In the genomic region with DNA sequence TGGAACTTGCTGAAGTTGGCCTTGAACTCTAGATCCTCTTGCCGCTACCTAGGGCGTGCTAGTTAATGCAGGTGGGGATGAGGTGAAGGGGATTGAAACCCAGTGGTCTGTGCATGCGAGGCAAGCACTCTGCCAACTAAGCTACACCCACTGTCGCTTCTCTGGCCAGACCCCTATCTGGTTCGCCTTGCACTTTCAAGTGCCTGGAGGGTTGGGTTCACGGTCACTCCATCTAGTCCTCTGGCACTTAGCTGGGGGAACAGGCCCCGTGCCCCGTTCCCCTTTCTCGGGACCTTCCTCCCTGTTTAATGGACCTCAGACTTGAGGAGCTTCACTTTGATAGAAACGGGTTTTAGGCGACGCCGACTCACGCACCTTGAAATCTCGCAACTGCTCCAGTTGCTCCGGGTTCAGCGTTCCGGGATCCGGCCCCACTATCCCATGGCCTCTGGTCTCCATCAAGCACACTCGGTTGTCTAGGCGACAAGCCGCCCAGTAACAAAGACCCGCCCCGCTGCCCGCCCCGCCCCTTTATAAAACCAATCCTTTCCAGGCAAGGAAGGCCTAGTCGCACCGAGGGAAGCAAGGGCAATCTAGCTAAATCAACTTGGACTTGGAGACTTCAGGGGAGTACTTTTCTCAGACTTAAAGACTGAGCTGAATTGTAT, we compare ENCODE assay signal across 9 mouse cellular contexts. TPM values are rescaled to one million over a fixed set of nuclear protein-coding genes. Genes with fewer than 3 reads are reported as not detected.
A peak's percentile ranks its signal among the peaks of the same experiment; 100 is the strongest.
DNase-seq lines count a peak whose midpoint lies in the region; ATAC-seq and TF ChIP-seq lines count a peak whose summit lies in the region.
"Had no signal": no experiment of that assay in that cellular context is flagged by ENCODE, and none has a peak within 500 bp of the region (broad histone marks: within the 10 kb centered on the region; RNA-seq: fewer than 3 reads in every experiment).

No protein-coding gene starts in this region.

- H3K4me1 ChIP-seq in forebrain, embryonic 13.5 days, result peaks cover 39% of the 10 kb centered on the region
- H3K4me1 ChIP-seq in hindbrain, embryonic 13.5 days (replicated peaks), result peaks cover 32% of the 10 kb centered on the region
- no peaks in the 10 kb centered on the region for H3K4me1 ChIP-seq in liver, adult 2 months (ENCODE audit: control insufficient read depth, insufficient read depth, low read length)
- peaks cover 8% of the 10 kb centered on the region; the same call in 1 of the 2 replicates for H3K4me1 ChIP-seq in neural tube, embryonic 11.5 days (ENCODE audit: control insufficient read depth, insufficient read depth, low read length)

- no peaks in the 10 kb centered on the region for H3K9me3 ChIP-seq in forebrain, embryonic 13.5 days (replicated peaks)
- H3K9me3 ChIP-seq in hindbrain, embryonic 13.5 days, result no peaks in the 10 kb centered on the region
- H3K9me3 ChIP-seq in neural tube, embryonic 11.5 days (ENCODE audit: control insufficient read depth, low read length), result no peaks in the 10 kb centered on the region

- peaks cover 4% of the 10 kb centered on the region; the same call in 1 of the 2 replicates for H3K27me3 ChIP-seq in forebrain, embryonic 13.5 days
- no peaks in the 10 kb centered on the region for H3K27me3 ChIP-seq in hindbrain, embryonic 13.5 days
- H3K27me3 ChIP-seq in liver, adult 2 months (ENCODE audit: control insufficient read depth, insufficient read depth, low read length), result no peaks in the 10 kb centered on the region
- H3K27me3 ChIP-seq in neural tube, embryonic 11.5 days (ENCODE audit: control insufficient read depth, insufficient read depth, low read length), result no peaks in the 10 kb centered on the region

- DNase-seq in left cerebral cortex, postnatal 4 days, result peak; percentile 49
- no peak for DNase-seq in left cerebral cortex, adult 11 months (ENCODE audit: low spot score)
- DNase-seq in liver, adult 2 months (ENCODE audit: extremely low read depth, low read depth, low spot score), result peak; percentile 23
- DNase-seq in neural tube, embryonic 11.5 days (ENCODE audit: low spot score), result peak; percentile 74
- no peak for DNase-seq in left cerebral cortex, postnatal 14 days (ENCODE audit: low spot score in 2 of 2)
- no peak for DNase-seq in T-cell, adult 2 months (ENCODE audit: low spot score)

- no peak for TF ChIP-seq POLR2A in liver, adult 2 months (IDR thresholded peaks at IDR 0.05; ENCODE audit: extremely low read depth, insufficient read depth, low read length)

- ATAC-seq in forebrain, embryonic 13.5 days, result peak; percentile 71
- ATAC-seq in hindbrain, embryonic 13.5 days (ENCODE audit: low FRiP score), result peak; percentile 38; the same call in 1 of the 2 replicates
- peak; percentile 81 for ATAC-seq in neural tube, embryonic 11.5 days (ENCODE audit: insufficient read depth, low FRiP score, low TSS enrichment)

- intact Hi-C loops in left cerebral cortex, postnatal 4 days (cut with DNase I), result no loop called here
- intact Hi-C loops in left cerebral cortex, postnatal 14 days (cut with DNase I), result no loop called here

- H3K4me3 ChIP-seq in forebrain, embryonic 13.5 days, result peak overlapping the region; percentile 21
- peak overlapping the region; percentile 36 for H3K4me3 ChIP-seq in hindbrain, embryonic 13.5 days
- H3K4me3 ChIP-seq in liver, adult 2 months (ENCODE audit: insufficient read depth, low read depth, low read length), result no peak overlapping the region
- H3K4me3 ChIP-seq in neural tube, embryonic 11.5 days (ENCODE audit: low read depth, low read length), result 0 out of 2 replicates have a peak overlapping the region, but pooled peaks have one; percentile 3

- no peaks in the 10 kb centered on the region for H3K79me2 ChIP-seq in liver, adult 2 months (ENCODE audit: control insufficient read depth, insufficient read depth, low read length)

- H3K36me3 ChIP-seq in forebrain, embryonic 13.5 days (ENCODE audit: poor library complexity, severe bottlenecking), result no peaks in the 10 kb centered on the region
- H3K36me3 ChIP-seq in hindbrain, embryonic 13.5 days, result no peaks in the 10 kb centered on the region
- H3K36me3 ChIP-seq in liver, adult 2 months (ENCODE audit: control insufficient read depth, insufficient read depth, low read length), result no peaks in the 10 kb centered on the region
- no peaks in the 10 kb centered on the region for H3K36me3 ChIP-seq in neural tube, embryonic 11.5 days (ENCODE audit: control insufficient read depth, insufficient read depth, low read length)

- TF ChIP-seq CTCF in liver, adult 2 months (IDR thresholded peaks at IDR 0.05; ENCODE audit: low read depth, low read length), result no peak

- H3K27ac ChIP-seq in forebrain, embryonic 13.5 days, result 0 out of 2 replicates have a peak overlapping the region, but pooled peaks have one; percentile 17
- no peak overlapping the region for H3K27ac ChIP-seq in hindbrain, embryonic 13.5 days
- H3K27ac ChIP-seq in liver, adult 2 months (replicated peaks; ENCODE audit: insufficient read depth, low read depth, low read length), result no peak overlapping the region
- H3K27ac ChIP-seq in neural tube, embryonic 11.5 days (ENCODE audit: low read depth, low read length), result no peak overlapping the region

- 11% methylated on average over 28 of the region's 28 CpGs for WGBS in forebrain, embryonic 13.5 days
- WGBS in hindbrain, embryonic 13.5 days, result 13% methylated on average over 28 of the region's 28 CpGs
- WGBS in liver, adult 2 months, result 23% methylated on average over 28 of the region's 28 CpGs
- 8% methylated on average over 28 of the region's 28 CpGs for whole genome bisulfite sequencing in neural tube, embryonic 11.5 days

- peak overlapping the region; percentile 55 for H3K4me2 ChIP-seq in forebrain, embryonic 13.5 days
- H3K4me2 ChIP-seq in hindbrain, embryonic 13.5 days, result peak overlapping the region; percentile 57
- peak overlapping the region; percentile 39 for H3K4me2 ChIP-seq in neural tube, embryonic 11.5 days (ENCODE audit: low read depth)

- 0 out of 2 replicates have a peak overlapping the region, but pooled peaks have one; percentile 6 for H3K9ac ChIP-seq in forebrain, embryonic 13.5 days
- peak overlapping the region; percentile 51 for H3K9ac ChIP-seq in hindbrain, embryonic 13.5 days
- H3K9ac ChIP-seq in liver, adult 2 months (ENCODE audit: low read depth, low read length), result no peak overlapping the region
- 0 out of 2 replicates have a peak overlapping the region, but pooled peaks have one; percentile 15 for H3K9ac ChIP-seq in neural tube, embryonic 11.5 days (ENCODE audit: low read length)

RNA-seq across cellular contexts. Expression of a gene that starts 5.5 kb away (rescaled TPM):
- 100 to 1,000 TPM; 243 to 274 TPM for total RNA-seq in left cerebral cortex, postnatal 4 days (2021)
- 320 and 332 TPM in 2 replicates for polyA plus RNA-seq in forebrain, embryonic 13.5 days (2015; fragmentation: Nextera tagmentation; extraction: Ambion mirVana)
- 294 and 312 TPM in 2 replicates for polyA plus RNA-seq in hindbrain, embryonic 13.5 days (2015; fragmentation: Nextera tagmentation; extraction: Ambion mirVana)
- total RNA-seq in liver, adult 2 months (2014; rRNA removed), result not detected in 2 replicates
- polyA plus RNA-seq in liver, adult 2 months (2012; rRNA removed), result 0.05 TPM in 1 of 2 replicates, not detected in the other
- 143 and 154 TPM in 2 replicates for polyA plus RNA-seq in neural tube, embryonic 11.5 days (2014; fragmentation: Nextera tagmentation; extraction: Ambion mirVana)
- total RNA-seq in left cerebral cortex, postnatal 14 days (2021), result 100 to 1,000 TPM; 207 to 232 TPM

RNA-seq across cellular contexts. Expression of a gene that starts 7.6 kb away (rescaled TPM):
- total RNA-seq in left cerebral cortex, postnatal 4 days (2021), result 1 to 10 TPM; 6.4 to 7.1 TPM
- polyA plus RNA-seq in forebrain, embryonic 13.5 days (2015; fragmentation: Nextera tagmentation; extraction: Ambion mirVana), result 20.2 and 22.8 TPM in 2 replicates
- polyA plus RNA-seq in hindbrain, embryonic 13.5 days (2015; fragmentation: Nextera tagmentation; extraction: Ambion mirVana), result 25.0 and 27.1 TPM in 2 replicates
- not detected in 2 replicates for total RNA-seq in liver, adult 2 months (2014; rRNA removed)
- not detected in 2 replicates for polyA plus RNA-seq in liver, adult 2 months (2012; rRNA removed)
- polyA plus RNA-seq in neural tube, embryonic 11.5 days (2014; fragmentation: Nextera tagmentation; extraction: Ambion mirVana), result 9.3 and 9.5 TPM in 2 replicates
- 1 to 10 TPM; 6.5 to 7.3 TPM for total RNA-seq in left cerebral cortex, postnatal 14 days (2021)
- total RNA-seq: MEL had no signal

RNA-seq across cellular contexts. Expression of a gene that starts 28.9 kb away (rescaled TPM):
- total RNA-seq in left cerebral cortex, postnatal 4 days (2021), result not detected
- polyA plus RNA-seq in forebrain, embryonic 13.5 days (2015; fragmentation: Nextera tagmentation; extraction: Ambion mirVana), result 1.2 and 1.4 TPM in 2 replicates
- polyA plus RNA-seq in hindbrain, embryonic 13.5 days (2015; fragmentation: Nextera tagmentation; extraction: Ambion mirVana), result 1.0 and 1.5 TPM in 2 replicates
- 0.37 TPM in 1 of 2 replicates, not detected in the other for total RNA-seq in liver, adult 2 months (2014; rRNA removed)
- polyA plus RNA-seq in liver, adult 2 months (2012; rRNA removed), result 0.15 and 0.43 TPM in 2 replicates
- 0.23 and 0.41 TPM in 2 replicates for polyA plus RNA-seq in neural tube, embryonic 11.5 days (2014; fragmentation: Nextera tagmentation; extraction: Ambion mirVana)
- total RNA-seq in left cerebral cortex, postnatal 14 days (2021), result not detected

RNA-seq across cellular contexts. Expression of a gene that starts 29.5 kb away (rescaled TPM):
- total RNA-seq in left cerebral cortex, postnatal 4 days (2021), result 10 to 100 TPM; 39.2 to 39.9 TPM
- polyA plus RNA-seq in forebrain, embryonic 13.5 days (2015; fragmentation: Nextera tagmentation; extraction: Ambion mirVana), result 62.8 and 62.9 TPM in 2 replicates
- polyA plus RNA-seq in hindbrain, embryonic 13.5 days (2015; fragmentation: Nextera tagmentation; extraction: Ambion mirVana), result 58.8 and 62.2 TPM in 2 replicates
- 44.6 and 45.9 TPM in 2 replicates for total RNA-seq in liver, adult 2 months (2014; rRNA removed)
- polyA plus RNA-seq in liver, adult 2 months (2012; rRNA removed), result 31.1 and 31.8 TPM in 2 replicates
- 64.7 and 68.3 TPM in 2 replicates for polyA plus RNA-seq in neural tube, embryonic 11.5 days (2014; fragmentation: Nextera tagmentation; extraction: Ambion mirVana)
- total RNA-seq in left cerebral cortex, postnatal 14 days (2021), result 10 to 100 TPM; 38.3 to 40.0 TPM

RNA-seq across cellular contexts. Expression of a gene that starts 59.5 kb away (rescaled TPM):
- 10 to 100 TPM; 46.8 to 51.0 TPM for total RNA-seq in left cerebral cortex, postnatal 4 days (2021)
- 66.4 and 69.5 TPM in 2 replicates for polyA plus RNA-seq in forebrain, embryonic 13.5 days (2015; fragmentation: Nextera tagmentation; extraction: Ambion mirVana)
- 58.8 and 59.7 TPM in 2 replicates for polyA plus RNA-seq in hindbrain, embryonic 13.5 days (2015; fragmentation: Nextera tagmentation; extraction: Ambion mirVana)
- total RNA-seq in liver, adult 2 months (2014; rRNA removed), result 1.5 and 1.8 TPM in 2 replicates
- polyA plus RNA-seq in liver, adult 2 months (2012; rRNA removed), result 0.22 and 0.66 TPM in 2 replicates
- polyA plus RNA-seq in neural tube, embryonic 11.5 days (2014; fragmentation: Nextera tagmentation; extraction: Ambion mirVana), result 43.8 and 48.1 TPM in 2 replicates
- 10 to 100 TPM; 35.2 to 36.0 TPM for total RNA-seq in left cerebral cortex, postnatal 14 days (2021)
- total RNA-seq: MEL had no signal

Comparison
In these comparisons a context has a peak if more than half of its experiments do, and no peak if none do; other contexts are left out.
1. DNase-seq: peak in left cerebral cortex, postnatal 4 days (single experiment), liver, adult 2 months (single experiment) and neural tube, embryonic 11.5 days (single experiment); none in left cerebral cortex, adult 11 months (single experiment), left cerebral cortex, postnatal 14 days (0 of 2) and T-cell, adult 2 months (single experiment).
2. RNA of a gene that starts 5.5 kb away (polyA plus RNA-seq): 320 to 332 TPM in forebrain, embryonic 13.5 days, 294 to 312 TPM in hindbrain, embryonic 13.5 days and 143 to 154 TPM in neural tube, embryonic 11.5 days; 0.05 TPM in liver, adult 2 months; every median in the first group is over 100 times any median in the second.
3. Peak in every context shown above with its lines, with median percentiles within 50 percentile points of each other: ATAC-seq and H3K4me2 ChIP-seq.